Mouse (Mus musculus): ENCODE measurements around the gene Llph.

- no peak for TF ChIP-seq BHLHE40 (IDR thresholded peaks at IDR 0.05; ENCODE audit: low read depth, low read length)
- no peak for TF ChIP-seq POLR2A (IDR thresholded peaks at IDR 0.05; ENCODE audit: low read depth, low read length)
- no peak for TF ChIP-seq CTCF (conservative IDR thresholded peaks at IDR 0.05 in 1 of 2, IDR thresholded peaks at IDR 0.05 in 1 of 2; ENCODE audit: low read depth in 2 of 2, low read length in 2 of 2)
- TF ChIP-seq POLR2AphosphoS2 (IDR thresholded peaks at IDR 0.05; ENCODE audit: low read depth, low read length): no peak
- TF ChIP-seq RCOR1 (conservative IDR thresholded peaks at IDR 0.05; ENCODE audit: low read depth, low read length): no peak
- TF ChIP-seq USF1 (IDR thresholded peaks at IDR 0.05; ENCODE audit: low read depth, low read length): no peak
- no peak for TF ChIP-seq EP300 (IDR thresholded peaks at IDR 0.05; ENCODE audit: low read length)
- TF ChIP-seq GABPA (IDR thresholded peaks at IDR 0.05; ENCODE audit: insufficient replicate concordance, low read depth, low read length): no peak
- TF ChIP-seq E2F4 (IDR thresholded peaks at IDR 0.05; ENCODE audit: insufficient replicate concordance, low read depth, low read length): no peak
These were observed 15.6 kb downstream of the Llph start for GRCm38 (mm10) chr10:120242421-120242820.
